Mouse (Mus musculus) activated CD4-positive, CD25-positive, alpha-beta regulatory T cell, adult 4 months (primary cell): Measurements from ENCODE around the gene Tchp. TPM values are rescaled to one million over a fixed set of nuclear protein-coding genes. Genes with fewer than 3 reads are reported as not detected.

Experiments used
- ATAC-seq: one replicate; pipeline ENCODE4 v1.8.0; 2017
- polyA plus RNA-seq, 2 experiments: library from polyadenylated mRNA; unstranded; fragments of 100-300 nt; shearing (Covaris generic); gene quantifications; one replicate each; pipeline ENCODE4 v1.2.1; 2017

Tchp gene
- polyA plus RNA-seq, 2 experiments from 2014 or later: 4.4 to 15.0 TPM

DNA sequence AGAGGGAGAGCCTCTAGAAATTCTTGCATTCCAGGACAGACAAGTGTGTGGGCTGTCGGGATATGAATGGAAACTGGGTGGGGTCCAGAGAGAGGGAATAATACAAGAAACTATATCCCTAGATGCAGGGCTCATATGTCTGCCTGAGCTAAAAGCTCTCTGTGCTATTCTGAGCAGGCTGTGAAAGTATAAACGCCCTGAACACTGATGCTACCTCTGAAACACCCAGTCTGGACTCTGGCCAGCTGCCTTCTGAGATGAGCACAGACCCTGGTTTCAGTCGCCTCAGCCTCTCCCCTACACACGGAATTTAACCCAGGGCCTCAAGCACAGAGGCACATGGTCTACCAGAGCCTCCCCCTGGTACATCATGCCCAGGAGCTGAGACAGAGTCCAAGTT lies 33.0 kb downstream of the Tchp start:
- ATAC-seq: no peak

DNA sequence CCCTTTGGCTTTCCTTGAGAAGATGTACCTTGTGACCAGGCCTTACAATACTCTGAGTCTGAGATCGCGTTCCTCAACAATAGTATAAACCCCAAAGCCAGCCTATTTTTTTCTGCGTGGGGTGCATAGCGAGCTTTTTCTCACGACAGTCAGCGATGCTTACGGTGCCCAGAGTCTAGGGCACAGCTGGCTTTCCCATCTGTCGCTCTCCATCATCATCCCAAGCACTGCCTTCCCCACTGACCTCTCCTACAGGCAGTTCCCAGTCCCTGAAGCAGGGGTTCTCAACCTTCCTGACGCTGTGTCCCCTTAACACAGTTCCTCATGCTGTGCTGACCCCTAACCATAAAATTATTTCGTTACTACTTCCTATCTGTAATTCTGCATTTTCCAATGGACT lies 35.0 kb downstream of the Tchp start:
- ATAC-seq: no peak

DNA sequence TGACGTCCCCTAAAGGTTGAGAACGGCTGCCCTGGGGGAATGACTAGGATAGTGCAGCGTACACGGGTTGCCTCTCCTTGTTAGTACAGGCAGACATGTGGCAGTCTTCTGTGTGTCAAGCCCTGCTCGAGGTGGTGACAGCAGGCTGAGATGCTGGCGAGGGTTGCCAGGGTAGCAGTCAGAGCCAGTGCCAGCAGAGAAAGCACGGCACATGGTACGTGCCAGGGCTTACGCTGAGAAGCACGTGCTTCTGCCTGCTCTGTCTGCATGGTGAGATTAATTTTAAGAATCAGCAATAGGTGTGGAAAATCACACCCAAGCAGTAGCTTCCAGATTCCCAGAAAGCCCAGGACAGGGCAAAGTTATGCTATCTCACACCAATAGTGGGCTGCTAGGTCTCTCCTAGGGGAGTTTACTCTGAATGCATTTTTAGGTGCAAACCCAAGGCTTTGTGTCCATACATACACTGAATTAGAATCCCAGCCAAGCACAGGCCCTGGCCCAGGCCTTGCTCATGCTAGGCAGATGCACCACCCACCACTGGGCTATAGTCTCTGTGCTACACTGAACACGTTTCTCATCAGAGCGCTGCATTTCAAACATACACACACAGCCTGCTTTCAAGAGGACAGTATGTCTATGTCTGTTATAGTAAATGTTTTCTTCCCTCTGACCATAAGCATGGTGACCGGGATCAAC lies 35.6 kb downstream of the Tchp start:
- ATAC-seq: no peak

DNA sequence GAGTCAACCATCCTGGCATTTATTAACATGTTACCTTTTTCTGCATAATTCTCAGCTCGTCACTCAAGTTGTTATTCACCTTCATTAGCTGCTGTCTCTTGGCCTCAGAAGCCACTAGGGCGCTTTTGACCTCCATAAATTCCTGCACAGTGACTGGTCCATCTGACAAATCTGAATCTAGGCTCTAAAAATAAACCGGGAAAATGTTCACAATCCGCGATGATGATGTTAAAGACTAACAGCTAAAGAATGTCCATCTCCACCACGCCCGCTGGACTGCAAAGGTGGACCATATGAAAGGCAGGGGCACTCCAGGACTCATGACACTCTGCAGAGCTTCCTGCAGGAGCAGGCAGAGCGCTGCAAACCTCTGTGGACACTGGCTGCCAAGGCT lies 36.1 kb downstream of the Tchp start:
- ATAC-seq: no peak

DNA sequence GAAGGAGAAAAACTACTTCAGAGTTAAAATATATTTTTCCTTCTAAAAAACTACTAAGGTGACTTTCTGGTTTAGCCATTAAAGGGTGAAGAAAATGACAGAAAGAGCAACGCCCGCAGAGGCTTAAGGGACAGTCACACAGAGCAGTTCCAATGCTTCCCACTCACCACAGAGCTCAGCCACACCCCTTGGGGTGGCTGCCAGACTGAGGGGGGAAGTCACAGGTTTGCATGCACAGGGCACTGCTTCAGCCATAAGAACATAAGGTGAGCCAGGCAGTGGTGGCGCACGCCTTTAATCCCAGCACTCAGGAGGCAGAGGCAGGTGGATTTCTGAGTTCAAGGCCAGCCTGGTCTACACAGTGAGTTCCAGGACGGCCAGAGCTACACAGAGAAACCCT lies 38.0 kb downstream of the Tchp start:
- ATAC-seq: no peak

DNA sequence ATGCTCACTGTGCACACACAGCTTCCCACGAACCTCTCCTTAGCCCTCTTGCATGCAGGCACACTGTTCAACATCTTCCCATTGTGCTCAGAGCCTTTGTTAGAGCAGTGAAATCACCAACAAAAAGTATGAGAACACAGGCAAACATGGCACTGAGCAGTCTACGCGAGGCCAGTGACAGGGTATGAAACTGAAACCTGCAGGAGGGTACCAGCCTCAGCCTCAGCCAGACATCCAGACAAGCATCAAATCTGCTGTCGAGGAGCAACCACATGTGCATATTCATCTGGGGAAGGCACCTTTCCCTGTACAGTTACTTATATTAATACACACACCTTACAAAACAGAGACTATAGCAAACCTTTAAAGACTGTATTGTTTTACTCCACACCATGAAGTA lies 39.3 kb downstream of the Tchp start:
- ATAC-seq: no peak

DNA sequence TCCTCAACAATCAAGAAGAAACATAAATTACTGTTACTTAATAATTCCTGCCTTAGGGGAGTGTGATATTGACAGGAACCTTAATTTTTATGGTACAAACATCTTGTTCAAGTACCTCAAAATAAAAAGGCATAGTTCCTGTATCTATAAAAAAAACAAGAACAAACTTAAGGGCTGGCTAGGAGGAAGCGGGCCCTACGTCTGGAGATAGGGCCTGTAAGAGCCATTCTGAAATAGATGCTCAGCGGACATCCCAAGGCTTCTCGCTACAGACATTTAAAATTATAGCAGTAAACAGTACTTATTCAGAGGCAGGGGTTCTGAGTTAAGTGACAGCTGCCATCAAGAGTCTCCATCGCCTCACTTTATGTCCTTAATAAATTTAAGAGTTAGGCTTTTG lies 40.0 kb downstream of the Tchp start:
- ATAC-seq: no peak

DNA sequence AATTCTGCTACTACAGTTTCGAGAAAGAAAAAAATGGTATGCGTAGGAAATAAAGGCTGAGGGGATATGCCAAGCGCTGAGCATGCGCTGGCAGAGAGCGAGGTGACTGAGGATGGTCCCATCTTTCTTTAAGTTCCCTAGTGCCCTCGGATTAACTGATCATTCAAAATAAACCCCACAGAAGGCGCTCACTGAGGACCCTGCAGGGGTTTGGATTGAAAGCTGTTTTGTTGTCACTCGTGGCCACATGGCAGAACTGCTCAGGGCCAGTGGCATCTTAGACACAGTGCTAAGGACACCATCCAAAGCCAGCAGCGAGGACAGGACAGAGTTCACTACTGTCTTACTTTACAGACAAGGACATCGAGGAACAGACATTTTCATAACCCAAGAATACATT lies 42.8 kb downstream of the Tchp start:
- ATAC-seq: no peak

DNA sequence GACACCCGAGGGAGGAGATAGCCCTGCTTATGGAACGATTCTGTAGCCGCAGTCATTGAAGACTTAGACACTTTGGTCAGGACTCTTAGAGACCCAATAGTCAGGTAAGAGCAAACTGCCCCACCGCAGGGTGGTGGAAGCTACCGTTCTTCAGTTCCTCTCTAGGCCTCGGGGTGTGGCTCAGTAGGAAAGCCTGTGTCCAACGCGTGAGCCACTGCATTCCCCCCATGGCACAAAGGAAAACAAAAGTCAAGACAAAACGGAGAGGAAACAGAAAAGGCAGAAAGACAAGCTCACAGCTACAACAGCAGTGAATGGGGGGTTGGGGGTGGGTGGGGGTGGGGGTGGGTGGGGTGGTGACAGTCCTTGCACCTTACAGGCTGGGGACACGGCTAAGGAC lies 44.8 kb downstream of the Tchp start:
- ATAC-seq: no peak

DNA sequence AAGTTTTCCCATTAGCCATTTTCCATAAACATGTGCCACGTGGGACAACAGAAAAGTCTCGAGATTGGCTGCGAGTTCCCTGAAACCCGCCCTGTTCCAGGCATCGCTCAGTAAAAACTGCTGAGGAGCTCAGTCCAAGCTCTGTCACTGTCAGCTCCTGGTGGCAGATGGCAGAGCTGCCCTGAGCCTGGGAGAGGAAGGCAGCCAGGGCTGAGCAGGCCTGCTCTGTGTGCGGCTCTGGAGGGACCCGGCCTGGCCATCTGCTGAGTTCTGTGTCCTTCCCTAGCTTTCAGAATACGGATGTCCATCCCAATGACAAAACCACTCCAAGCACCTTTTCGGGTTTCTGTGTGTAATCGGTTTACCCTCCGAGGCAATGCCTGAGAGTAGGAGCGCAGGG lies 45.8 kb downstream of the Tchp start:
- ATAC-seq: no peak

DNA sequence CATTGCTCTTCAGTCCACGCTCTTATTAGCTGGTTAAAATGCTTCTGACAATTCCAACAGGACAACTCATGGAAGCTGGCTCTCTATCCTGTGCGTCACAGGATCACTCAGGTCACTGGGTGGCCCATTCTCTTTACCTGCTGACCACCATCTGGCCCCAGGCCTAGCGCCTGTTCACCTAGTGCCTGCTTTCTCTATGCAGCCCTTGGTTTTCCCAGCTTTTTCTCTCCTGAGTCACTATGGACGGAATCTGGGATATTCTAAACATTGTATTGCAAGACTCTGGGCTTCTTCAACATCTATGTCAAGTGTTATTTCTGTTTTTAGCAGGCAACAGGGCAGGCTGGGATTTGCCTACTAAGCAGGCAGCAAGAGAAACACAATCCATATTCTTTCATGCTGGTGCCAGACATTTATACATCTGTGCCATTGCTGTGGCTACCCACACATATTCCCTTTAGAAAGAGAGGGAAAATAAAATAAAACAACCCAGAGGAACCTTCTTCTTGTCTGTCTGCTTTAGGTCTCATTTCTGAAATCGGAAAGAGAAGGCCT lies 52.1 kb downstream of the Tchp start:
- no peak for ATAC-seq

DNA sequence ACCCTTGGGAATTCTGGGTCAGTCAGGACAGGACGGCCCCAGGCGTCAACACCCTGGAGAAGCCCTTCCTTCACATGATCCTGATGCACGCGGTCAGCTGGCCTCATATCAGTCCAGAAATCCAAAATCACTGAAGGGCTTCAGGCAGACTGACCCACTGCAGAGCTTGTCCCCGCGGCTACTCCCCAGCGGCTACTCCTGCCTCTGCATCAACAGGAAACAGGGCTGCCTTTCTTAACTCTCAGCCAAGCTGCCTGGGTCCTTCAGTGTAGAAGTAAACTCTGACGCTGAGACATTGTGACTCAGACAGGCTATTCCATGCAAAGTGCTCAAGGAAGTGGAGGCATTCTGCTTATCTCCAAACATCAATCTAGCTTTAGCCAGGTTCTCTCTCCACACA lies 54.4 kb downstream of the Tchp start:
- no peak for ATAC-seq

DNA sequence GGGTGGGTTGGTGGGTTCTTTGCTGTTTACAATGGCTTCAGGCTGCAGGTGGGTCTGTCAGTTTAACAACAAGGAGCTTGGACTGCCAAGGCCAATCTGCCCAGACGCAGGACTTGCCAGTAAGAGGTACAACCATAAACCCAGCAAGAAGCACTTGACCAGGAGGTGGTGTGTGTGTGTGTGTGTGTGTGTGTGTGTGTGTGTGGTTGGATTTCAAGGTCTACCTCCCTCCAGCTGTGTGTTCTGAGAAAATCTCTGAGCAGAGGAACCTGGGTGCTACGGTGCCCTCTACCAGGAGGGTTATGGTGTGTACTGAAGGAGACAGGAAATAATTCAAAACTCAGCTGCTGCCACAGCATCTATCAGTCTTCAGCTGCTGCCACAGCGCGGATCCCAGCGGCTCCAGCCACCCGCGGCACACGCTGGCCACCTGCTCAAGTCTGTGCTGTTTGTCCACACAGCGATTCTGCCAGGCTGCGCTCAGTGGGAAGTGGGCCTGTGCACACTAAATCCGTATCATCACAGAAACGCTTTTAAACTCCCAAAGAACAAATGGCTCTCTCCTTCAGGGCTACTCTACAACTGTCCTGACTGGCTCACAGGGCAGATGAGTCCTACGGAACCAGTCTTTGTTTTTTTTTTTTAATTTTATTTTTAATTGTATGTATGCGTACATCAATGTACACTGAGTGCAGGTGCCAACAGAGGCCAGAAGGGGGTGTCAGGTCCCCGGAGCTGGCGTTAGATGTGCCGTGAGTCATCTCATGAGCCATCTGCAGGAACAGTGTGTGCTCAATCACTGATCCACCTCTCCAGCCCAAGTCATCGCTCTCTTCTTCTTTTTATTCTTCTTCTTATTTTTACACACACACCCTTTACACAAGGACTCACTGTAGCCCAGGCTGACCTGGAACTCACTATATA lies 57.5 kb downstream of the Tchp start:
- ATAC-seq: no peak

DNA sequence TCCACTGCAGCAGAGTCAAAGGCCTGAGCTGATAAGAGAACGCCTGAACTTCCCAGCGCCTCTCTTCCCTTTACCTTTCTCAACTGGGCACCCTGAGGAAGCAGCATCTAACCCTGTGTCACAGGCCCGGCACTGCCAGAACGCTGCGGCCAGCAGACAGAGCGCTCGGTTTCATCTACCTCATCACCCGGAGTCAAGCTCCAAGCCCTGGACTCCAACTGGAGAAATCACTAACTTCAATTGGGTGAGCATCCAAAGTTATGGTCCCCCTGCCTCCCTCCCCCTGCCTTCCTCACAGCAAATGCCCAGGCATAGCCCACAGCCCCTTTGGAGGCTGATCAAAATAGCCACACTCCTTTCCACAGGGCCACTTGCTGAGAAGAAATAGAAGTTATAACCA lies 59.1 kb downstream of the Tchp start:
- no peak for ATAC-seq

DNA sequence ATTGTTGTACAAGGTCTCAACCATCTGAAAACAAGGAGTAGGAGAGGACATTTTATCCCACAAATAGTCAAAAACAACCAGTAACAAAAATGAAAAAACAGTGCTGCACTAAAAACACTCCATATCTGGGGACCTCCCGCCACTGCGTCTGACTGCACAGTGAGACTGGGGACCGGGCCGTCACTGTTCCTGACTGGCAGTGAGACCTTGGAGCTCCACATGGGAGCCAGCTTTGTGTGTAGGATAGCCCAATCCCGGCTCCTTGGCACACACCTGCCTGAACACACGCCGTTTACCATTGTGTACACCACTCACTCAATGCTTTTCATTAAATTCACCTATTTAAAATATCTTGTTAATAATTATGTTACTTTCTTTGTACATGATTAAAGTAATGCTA lies 59.6 kb downstream of the Tchp start:
- no peak for ATAC-seq

DNA sequence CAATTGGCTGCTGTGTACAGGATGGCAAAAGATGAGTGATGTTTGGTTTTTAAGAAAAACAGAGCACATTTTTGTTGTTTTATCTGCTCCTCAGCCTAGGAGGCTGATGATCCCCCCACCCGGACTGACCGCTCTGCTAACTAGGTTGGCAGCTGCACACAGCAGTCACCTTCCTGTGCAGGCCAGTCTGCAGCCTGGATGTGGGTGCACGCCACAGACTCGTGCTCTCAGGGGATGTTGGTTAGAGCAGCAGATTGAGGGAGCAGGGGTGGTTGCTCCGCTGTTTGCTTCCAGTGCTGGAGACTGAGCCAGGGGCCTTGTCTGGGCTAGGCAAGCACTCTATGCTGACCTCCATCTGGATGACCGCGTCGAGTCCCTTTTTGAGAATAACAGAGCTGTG lies 62.2 kb downstream of the Tchp start:
- ATAC-seq: no peak

DNA sequence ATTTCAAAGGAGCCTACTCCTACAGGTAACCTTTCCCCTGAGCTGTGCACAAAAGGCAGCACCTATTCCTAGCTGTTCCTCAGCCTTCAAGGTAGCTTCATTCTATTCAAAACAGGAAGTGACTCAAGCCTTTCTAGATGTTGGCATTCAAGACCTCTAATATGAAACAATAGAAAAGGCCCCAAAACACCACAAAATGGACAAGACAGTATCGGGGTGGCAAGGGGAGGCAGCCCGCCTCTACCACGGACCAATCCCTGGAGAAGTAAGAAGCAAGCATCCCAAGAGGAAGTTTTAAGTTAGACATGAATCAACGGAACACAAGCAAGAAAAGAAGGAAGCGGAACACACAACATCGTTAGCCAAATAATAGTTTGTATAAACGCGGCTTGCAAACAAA lies 64.2 kb downstream of the Tchp start:
- no peak for ATAC-seq

Other genes with a start within 250 kb of the Tchp start
- gene Fam222a, start 139.7 kb upstream of the Tchp start, polyA plus RNA-seq: not detected
- gene Trpv4, start 49.3 kb upstream of the Tchp start, polyA plus RNA-seq: under 1 TPM; 0.24 to 0.25 TPM
- gene Gltp, start 16.8 kb upstream of the Tchp start, polyA plus RNA-seq: 100 to 1,000 TPM; 251 to 266 TPM
- 10 to 100 TPM; 22.2 to 22.8 TPM for gene Ankrd13a, start 66.9 kb downstream of the Tchp start, polyA plus RNA-seq
- 100 to 1,000 TPM; 126 to 150 TPM for gene Git2, start 67.8 kb downstream of the Tchp start, polyA plus RNA-seq
- 10 to 100 TPM; 52.5 to 64.1 TPM for gene 1500011B03Rik, start 115.7 kb downstream of the Tchp start, polyA plus RNA-seq
- not detected for gene 4930519G04Rik, start 145.9 kb downstream of the Tchp start, polyA plus RNA-seq
- not detected for gene Gm9936, start 150.9 kb downstream of the Tchp start, polyA plus RNA-seq
- gene Oasl2, start 189.2 kb downstream of the Tchp start, polyA plus RNA-seq: 10 to 100 TPM in 1 of 2 experiments, 1 to 10 TPM in 1; 6.8 to 14.9 TPM
- 1 to 10 TPM; 1.7 to 4.1 TPM for gene Oasl1, start 215.5 kb downstream of the Tchp start, polyA plus RNA-seq
- 10 to 100 TPM; 38.4 to 39.0 TPM for gene 2210016L21Rik, start 234.4 kb downstream of the Tchp start, polyA plus RNA-seq